Mouse (Mus musculus) testis, adult 2 months (tissue): ENCODE measurements around the gene 4933434E20Rik. TPM values are rescaled to one million over a fixed set of nuclear protein-coding genes. Genes with fewer than 3 reads are reported as not detected.

ENCODE experiments used
- H3K27ac ChIP-seq: fragments of 200-500 bp; 2 replicates; pipeline ENCODE4 v1.5.1; 2012; ENCODE audit warnings: low read depth, low read length; ENCODE audit not compliant: control insufficient read depth, insufficient read depth
- H3K27me3 ChIP-seq: fragments of 200-500 bp; 2 replicates; pipeline ENCODE4 v1.6.1; 2012; ENCODE audit warnings: mild to moderate bottlenecking, low read length, moderate library complexity; ENCODE audit not compliant: control insufficient read depth, insufficient read depth
- H3K36me3 ChIP-seq: fragments of 200-500 bp; 2 replicates; pipeline ENCODE4 v1.6.1; 2012; ENCODE audit warnings: mild to moderate bottlenecking, low read length; ENCODE audit not compliant: control insufficient read depth, insufficient read depth
- H3K4me1 ChIP-seq: fragments of 200-500 bp; 2 replicates; pipeline ENCODE4 v1.6.1; 2012; ENCODE audit warnings: low read length; ENCODE audit not compliant: control insufficient read depth, insufficient read depth
- H3K4me3 ChIP-seq: fragments of 200-500 bp; 2 replicates; pipeline ENCODE4 v1.5.1; 2012; ENCODE audit warnings: low read depth, mild to moderate bottlenecking, low read length, moderate library complexity, mixed read lengths; ENCODE audit not compliant: control insufficient read depth
- CTCF ChIP-seq: fragments of 200-500 bp; IDR thresholded peaks from 2 replicates; pipeline ENCODE4 v1.5.1; 2012; ENCODE audit warnings: low read depth, mild to moderate bottlenecking, inconsistent platforms, low read length, moderate library complexity; ENCODE audit not compliant: control insufficient read depth, insufficient read depth, insufficient replicate concordance
- POLR2A ChIP-seq: fragments of 200-500 bp; IDR thresholded peaks from 2 replicates; pipeline ENCODE4 v1.6.1; 2012; ENCODE audit warnings: low read depth, mild to moderate bottlenecking, inconsistent platforms, low read length, moderate library complexity; ENCODE audit not compliant: control insufficient read depth
- polyA plus RNA-seq: library from polyadenylated mRNA; depleted of rRNA; stranded (reverse); fragments of >200 nt; gene quantifications from 2 replicates; pipeline ENCODE4 v1.2.3, GENCODE M21; 2012

4933434E20Rik gene
- polyA plus RNA-seq, 1 experiment = 133 TPM

DNA sequence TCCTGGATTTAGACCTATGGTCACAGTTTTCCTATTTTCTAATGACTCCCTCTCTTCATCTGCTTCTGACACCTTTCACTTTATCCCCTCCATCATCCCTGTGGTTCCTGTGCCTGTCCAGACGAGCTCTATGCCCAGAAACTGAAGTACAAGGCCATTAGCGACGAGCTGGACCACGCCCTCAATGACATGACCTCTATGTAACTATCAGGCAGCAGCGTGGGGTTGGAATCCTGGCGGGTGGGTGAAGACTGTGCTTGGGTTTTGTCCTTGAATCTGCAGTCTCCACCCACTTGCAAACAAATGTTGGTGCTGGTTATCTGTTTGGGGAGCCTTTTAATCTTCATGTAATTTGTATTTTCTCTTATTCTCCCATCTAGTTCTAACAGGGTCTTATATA, 39.5 kb downstream of the 4933434E20Rik start:
- no peak overlapping the region for H3K4me3 ChIP-seq
- TF ChIP-seq CTCF = no peak
- no peak for TF ChIP-seq POLR2A
- no peaks in the 10 kb centered on the region for H3K27me3 ChIP-seq
- no peak overlapping the region for H3K27ac ChIP-seq
- H3K4me1 ChIP-seq = no peaks in the 10 kb centered on the region
- no peaks in the 10 kb centered on the region; the same call in 1 of the 2 replicates for H3K36me3 ChIP-seq

DNA sequence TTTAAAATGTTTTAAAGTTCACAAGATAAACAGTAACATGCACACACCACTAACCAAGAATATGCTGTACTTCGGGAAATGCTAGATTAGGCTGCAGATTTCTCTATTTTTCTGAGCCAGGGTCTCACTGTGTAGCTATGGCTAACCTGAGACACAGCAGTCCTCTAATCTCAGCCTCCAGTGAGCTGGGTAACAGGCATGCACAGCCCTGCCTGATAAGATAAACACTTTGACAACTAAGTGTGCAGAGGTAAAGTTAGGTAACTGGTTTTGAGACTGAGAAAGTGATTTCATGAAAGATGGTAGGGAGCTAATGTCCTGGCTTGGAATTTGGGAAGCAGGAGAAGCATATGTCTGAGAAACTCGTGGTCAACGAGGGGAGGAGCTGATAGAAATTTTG, 43.0 kb downstream of the 4933434E20Rik start:
- Histone ChIP-seq H3K27ac (no peak overlapping the region), H3K4me1 (no peaks in the 10 kb centered on the region), H3K4me3 (no peak overlapping the region), H3K36me3 (no peaks in the 10 kb centered on the region), H3K27me3 (no peaks in the 10 kb centered on the region)
- TF ChIP-seq POLR2A (no peak), CTCF (no peak)

DNA sequence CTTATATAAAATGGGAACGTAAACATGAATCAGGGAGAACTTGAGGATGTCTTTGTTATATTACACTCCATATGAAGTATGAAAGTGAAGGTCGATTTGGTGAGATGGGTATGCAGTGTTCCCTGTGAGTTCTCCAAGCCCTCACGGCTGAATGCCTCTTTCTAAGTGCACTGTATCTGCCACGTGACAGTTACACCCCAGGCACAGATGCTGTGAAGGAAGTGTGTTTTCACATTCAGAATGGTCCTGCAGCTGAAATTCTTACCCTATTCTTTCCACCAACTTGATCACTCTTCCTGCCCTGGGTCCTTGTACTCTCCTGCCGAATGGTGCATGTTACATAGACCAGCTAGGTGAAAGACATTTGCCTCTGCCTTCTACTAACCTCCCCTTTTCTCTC, 46.5 kb downstream of the 4933434E20Rik start:
- Histone ChIP-seq H3K27ac (no peak overlapping the region), H3K36me3 (no peaks in the 10 kb centered on the region), H3K4me3 (no peak overlapping the region), H3K27me3 (no peaks in the 10 kb centered on the region), H3K4me1 (no peaks in the 10 kb centered on the region)
- TF ChIP-seq CTCF (no peak), POLR2A (no peak)

DNA sequence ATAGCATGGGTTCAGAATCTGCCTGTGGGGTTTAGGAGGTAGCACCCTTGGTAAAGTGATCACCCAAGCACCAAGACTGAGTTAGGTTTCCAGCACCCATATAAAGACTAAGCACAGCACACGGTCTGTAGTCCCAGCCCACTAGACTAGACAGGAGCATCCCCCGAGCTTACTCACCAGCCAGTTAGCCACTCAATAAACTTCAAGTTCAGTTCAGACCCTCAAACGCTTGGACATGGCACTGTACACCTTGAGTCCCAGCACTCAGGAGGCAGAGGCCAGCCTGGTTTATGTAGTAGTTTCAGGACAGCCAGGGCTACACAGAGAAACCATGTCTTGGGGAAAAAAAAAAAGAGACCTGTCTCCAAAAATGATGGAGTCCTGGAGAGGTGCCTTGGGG, 49.6 kb downstream of the 4933434E20Rik start:
- peaks cover 3% of the 10 kb centered on the region; the same call in 1 of the 2 replicates for H3K4me1 ChIP-seq
- H3K36me3 ChIP-seq = no peaks in the 10 kb centered on the region
- no peaks in the 10 kb centered on the region for H3K27me3 ChIP-seq
- H3K4me3 ChIP-seq = no peak overlapping the region
- TF ChIP-seq CTCF = no peak
- no peak for TF ChIP-seq POLR2A
- no peak overlapping the region for H3K27ac ChIP-seq

DNA sequence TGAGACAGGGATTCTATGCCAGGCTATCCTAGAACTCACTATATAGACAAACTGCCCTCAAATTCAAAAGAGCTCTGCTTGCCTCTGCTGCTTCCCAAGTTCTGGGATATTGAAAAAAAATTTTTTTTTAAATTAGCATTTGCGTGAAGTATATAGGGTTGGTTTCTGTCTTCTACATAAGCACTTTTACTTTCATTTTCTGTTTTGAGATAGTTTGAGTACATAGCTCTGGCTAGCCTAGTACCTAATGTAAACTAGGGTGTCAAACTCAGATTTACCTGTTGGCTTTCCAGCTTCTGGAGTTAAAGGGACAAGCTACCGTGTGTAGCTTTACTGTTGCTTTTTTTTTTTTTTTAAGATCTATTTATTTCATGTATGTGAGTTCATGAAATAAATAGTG, 50.2 kb downstream of the 4933434E20Rik start:
- Histone ChIP-seq H3K36me3 (no peaks in the 10 kb centered on the region), H3K4me3 (no peak overlapping the region), H3K27me3 (no peaks in the 10 kb centered on the region), H3K4me1 (peaks cover 3% of the 10 kb centered on the region; the same call in 1 of the 2 replicates), H3K27ac (no peak overlapping the region)
- TF ChIP-seq CTCF (no peak), POLR2A (no peak)

DNA sequence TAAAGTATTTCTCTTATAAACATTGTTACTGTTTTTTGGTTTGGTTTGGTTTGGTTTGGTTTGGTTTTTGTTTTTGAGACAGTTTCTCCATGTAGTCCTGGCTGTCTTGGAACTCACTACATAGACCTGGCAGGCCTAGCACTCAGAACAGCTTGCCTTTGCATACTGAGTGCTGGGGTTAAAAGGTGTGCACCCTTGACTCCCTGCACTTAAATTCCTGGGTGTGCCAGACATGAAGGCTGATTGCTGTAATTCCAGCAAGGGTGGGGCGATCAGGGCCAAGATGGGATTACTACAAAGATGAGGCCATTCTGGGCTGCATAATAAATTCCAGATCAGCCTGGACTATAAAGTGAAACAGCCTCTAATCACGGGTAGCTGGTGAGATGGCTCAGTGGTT, 50.8 kb downstream of the 4933434E20Rik start:
- Histone ChIP-seq H3K36me3 (no peaks in the 10 kb centered on the region), H3K4me1 (peaks cover 3% of the 10 kb centered on the region; the same call in 1 of the 2 replicates)
- TF ChIP-seq POLR2A (no peak), CTCF (no peak)

DNA sequence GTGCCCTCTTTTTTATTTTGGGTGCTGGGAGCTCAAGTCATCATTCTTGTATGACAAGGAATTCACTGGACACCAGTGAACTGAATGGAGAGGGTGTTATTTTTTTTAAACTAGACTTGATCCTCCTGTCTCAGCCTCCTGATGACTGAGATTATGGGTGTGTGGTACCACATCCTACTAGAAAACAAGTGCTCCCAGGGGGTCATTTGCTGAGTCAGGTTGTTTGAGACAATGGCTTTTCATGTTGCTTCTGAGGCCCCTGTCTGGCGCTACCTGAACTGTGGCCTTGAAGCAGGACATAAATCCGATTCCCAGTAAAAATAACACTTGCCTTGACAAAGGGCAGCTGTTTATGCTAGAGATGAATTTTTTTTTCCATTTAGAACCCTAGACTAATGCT, 51.7 kb downstream of the 4933434E20Rik start:
- no peak for TF ChIP-seq CTCF
- no peak for TF ChIP-seq POLR2A
- no peaks in the 10 kb centered on the region for H3K36me3 ChIP-seq
- no peaks in the 10 kb centered on the region for H3K27me3 ChIP-seq
- H3K27ac ChIP-seq = no peak overlapping the region
- H3K4me3 ChIP-seq = no peak overlapping the region
- peaks cover 3% of the 10 kb centered on the region; the same call in 1 of the 2 replicates for H3K4me1 ChIP-seq

More for the DNA sequence above, 50.8 kb downstream of the 4933434E20Rik start:
- H3K27me3 ChIP-seq = no peaks in the 10 kb centered on the region
- no peak overlapping the region for H3K4me3 ChIP-seq
- no peak overlapping the region for H3K27ac ChIP-seq

DNA sequence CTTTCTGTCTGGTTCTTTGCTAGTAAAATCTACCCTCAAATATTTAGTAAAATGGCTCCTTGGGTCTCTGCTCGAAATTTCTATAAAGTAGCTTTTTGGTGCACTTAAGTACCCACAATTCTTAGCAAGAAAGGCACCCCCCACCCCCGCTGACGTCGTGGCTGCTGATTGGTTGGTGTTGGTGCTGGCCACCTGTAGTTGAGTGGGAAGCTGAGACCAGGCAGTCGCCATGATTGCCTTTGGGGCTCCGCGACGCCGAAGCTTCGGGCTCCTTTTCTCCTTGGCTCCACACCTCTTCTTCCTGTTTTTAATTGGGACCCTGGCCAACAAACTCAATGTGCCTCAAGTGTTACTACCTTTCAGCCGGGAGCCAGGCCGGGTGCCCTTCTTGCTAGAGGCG, 52.5 kb downstream of the 4933434E20Rik start, which contains the start of gene Nup210l:
Gene Nup210l, plus strand, starts transcription at position 195 of the 400 bp plus-strand sequence.
- Histone ChIP-seq H3K4me3 (peak within 1 kb of the TSS; percentile 99), H3K27ac (peak within 1 kb of the TSS; percentile 66), H3K27me3 (no peaks in the 10 kb centered on the region), H3K4me1 (peaks cover 3% of the 10 kb centered on the region; the same call in 1 of the 2 replicates), H3K36me3 (no peaks in the 10 kb centered on the region)
- TF ChIP-seq CTCF = no peak
- peak; percentile 96 for TF ChIP-seq POLR2A
